Mouse (Mus musculus) effector memory CD4-positive, alpha-beta T cell, adult 5 months (primary cell): ENCODE data around the gene Mgat2. TPM values are rescaled to one million over a fixed set of nuclear protein-coding genes. Genes with fewer than 3 reads are reported as not detected.

ENCODE experiments used
- polyA plus RNA-seq: library from polyadenylated mRNA; unstranded; fragments of 100-300 nt; shearing (Covaris generic); gene quantifications from one replicate; pipeline ENCODE4 v1.2.1, GENCODE M21; 2017

Gene Mgat2
- 45.8 TPM for polyA plus RNA-seq

DNA sequence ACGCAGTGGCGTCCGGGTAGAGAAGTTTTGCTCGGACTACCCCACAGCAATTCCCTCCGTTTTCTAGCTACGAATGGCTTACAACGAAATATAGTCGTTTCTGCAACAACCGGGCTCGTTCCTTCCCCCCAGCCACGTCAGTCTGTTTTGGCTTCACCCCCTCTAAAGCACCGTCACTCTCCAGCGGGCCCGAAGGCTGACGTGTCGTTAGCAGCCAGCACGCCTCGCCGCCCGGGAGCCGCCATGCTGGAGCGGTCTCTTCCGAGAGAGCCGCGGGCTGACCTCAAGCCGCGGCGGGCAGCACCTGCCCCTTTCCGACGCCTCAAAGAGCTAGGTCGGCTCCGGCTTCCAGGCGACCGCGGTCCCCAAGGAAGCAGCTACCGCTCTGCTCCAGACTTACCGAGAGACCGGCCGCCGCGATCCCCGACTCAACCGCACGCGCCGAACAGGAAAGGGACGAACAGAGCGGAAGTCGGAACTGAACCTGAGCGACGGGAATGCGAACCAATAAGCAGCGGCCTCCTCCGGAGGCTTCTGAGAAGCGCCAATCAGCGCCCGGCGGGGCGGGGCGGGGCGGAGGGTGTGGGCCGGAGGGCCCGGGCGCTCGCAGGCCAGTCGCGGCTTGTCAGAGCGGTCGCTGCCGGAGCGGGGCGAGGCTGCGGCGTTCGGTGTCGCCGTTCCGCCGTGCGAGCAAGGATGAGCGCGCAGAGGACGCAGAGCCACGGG lies at the start of gene Mgat2, which contains the start of gene Rpl36al:
Mgat2 (plus strand) TSS at position 575 of the 726 bp plus-strand sequence.
Rpl36al (minus strand) TSS at position 501 of the 726 bp plus-strand sequence.

DNA sequence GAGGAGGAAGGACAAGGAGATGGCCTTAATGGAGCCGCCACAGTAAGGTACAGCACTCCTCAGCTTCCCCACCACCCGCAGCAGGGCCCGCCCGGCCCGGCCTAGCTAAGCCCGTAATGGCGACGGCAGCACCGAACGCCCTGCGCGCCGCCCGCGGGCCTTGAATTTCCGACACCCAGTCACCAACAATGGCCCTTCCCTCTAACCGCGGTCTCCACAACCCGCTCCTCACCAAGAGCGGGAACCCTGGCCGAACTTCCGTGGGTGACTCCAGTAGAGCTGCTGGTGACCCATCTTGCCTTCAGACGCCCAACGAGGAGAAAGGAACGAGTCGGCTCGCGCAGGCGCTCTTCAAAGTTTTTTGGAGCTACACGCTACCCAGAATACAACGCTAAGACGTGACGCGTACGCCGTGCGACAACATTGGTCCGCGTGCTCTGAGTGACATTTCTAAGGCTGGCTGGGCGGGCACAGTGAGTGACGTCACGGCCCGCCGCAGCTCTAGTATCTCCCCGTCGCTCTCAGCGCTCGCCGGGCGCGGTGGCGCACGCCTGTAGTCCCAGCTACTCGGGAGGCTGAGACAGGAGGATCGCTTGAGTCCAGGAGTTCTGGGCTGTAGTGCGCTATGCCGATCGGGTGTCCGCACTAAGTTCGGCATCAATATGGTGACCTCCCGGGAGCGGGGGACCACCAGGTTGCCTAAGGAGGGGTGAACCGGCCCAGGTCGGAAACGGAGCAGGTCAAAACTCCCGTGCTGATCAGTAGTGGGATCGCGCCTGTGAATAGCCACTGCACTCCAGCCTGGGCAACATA lies 25.0 kb upstream of the Mgat2 start, which contains the start of gene Rps29:
Rps29 (minus strand) TSS at position 422 of the 813 bp plus-strand sequence.

DNA sequence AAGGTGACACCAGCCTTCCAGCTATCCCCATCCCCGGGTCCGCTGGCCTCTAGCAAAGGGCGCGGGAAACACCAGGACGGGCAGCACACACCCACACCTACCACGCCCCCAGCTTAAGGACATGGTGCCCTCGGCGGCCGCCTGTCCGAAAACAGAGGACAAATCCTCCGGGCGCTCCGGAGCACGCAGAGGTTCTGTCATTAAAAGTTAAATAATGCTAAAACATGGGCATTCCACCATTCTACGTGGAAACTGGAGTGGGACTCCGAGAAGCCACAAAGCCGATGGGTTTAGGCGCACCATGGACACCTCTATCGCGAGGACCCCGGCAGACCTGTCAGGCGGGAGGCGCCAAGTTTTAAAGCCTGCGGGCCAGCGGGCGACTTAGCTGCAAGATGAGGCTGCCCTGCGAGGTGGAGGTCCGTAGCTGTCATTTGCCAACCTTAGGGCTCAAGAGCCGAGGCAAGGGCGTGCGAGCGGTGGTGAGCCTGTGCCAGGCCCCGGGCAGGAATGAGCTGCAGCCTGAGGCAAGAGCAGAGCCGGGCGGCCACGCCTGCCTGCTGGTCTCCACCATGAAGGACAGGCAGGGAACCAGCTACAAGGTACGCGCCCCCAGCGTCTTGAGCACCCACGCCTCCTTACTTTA lies 15.4 kb upstream of the Mgat2 start, which contains the start of gene Lrr1:
Lrr1 (plus strand) TSS at position 354 of the 646 bp plus-strand sequence.

DNA sequence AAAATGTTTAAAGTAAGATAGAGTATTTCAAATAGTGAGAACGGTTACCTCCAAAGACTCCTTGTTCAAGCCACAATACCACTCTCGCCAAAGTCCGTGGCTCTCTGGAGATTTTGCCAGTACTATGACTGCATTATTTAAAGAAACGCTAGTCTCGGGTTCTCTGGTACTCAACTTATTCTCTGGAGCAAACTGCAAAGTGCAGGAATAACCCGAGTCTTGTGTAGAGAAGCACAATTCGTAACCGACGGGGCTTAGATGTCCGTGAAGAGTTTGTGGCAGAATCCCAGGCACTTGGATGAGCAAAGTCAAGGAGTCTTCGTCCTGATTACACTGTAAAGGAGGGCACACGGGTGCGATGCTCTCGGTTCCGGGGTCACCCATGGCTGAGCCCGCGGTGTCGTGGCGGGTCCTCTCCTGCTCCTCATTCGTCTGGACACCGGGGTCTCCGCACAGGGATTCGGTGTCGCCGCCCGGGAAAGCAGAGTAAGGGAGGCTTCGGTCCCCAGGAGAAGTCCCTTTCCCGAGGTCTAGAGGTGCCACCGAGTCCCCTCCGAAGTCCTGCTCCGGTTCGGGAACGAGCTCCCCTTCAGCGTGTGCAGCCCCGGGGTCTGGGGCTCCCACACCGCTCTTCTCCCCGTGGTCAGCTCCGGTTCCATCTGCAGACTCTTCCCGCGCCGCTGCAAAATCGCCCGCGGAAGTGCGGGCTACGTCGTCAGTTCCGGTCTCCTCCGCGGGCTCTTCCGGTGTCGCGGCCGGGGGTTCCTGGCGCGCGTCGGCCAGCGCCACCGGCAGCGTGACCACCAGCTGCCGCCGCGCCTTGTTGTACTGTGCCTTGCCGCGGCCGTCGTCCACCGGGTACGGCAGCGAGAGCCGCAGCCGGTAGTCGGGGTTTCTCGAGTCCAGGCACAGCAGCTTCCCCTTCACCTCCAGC lies 12.8 kb downstream of the Mgat2 start, which contains the start of gene Gm49383:
Gm49383 (minus strand) TSS at position 661 of the 934 bp plus-strand sequence.

DNA sequence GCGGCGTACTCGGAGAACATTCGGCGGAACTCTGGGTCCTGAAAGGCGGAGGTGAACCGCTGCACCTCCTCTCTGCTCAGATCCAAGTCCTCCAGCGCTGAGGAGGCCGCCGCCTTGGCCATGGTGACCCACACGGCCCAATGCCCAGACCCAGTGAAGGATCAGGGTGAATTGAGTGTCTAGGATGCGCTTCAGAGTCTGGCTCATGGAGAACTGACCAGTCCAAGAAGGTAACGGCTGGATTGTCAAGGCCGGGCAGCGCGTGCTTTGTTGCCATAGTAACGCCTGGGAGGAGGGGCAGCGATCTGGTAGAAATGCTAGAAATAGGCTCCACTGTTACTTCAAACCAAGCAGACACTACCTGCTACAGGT lies 14.2 kb downstream of the Mgat2 start, which contains the start of gene Dnaaf2:
Dnaaf2 (minus strand) TSS at position 266 of the 372 bp plus-strand sequence.

DNA sequence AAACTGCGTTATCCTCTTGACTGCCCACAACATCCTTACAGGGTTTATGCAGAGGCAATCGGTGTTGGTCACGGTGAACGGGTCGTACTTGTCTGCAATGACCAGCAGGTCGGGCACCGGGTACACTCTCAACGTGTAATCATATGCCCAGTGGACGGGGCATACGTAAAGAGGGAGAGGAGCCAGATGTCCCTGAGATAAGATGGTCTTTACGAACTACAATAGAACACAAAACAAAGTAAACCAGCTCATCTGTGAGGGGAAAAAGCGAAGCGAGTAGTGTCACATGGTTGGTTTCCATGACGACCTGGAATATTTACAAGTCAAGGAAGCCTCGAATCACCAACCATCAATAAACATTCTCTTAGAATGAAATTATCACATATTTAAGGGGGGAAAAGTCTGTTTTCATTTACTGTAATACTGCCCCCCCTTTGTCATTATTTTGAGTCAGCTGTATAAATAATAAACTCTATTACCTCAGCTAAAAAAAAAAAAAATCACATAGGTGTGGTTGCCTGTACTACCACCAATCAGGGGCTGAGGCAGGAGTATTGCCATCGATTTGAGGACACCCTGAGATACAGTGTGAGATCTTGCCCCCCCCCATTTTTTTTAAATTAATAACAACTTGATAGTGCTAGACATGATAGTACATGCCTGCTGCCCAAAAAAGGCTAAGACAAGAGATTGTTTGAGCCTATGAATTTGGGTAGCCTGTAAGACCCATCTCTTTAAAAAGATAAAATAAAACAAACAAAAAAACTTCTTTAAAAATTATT lies 20.3 kb downstream of the Mgat2 start, which contains the start of gene Gm49384:
Gm49384 (minus strand) TSS at position 216 of the 782 bp plus-strand sequence.

DNA sequence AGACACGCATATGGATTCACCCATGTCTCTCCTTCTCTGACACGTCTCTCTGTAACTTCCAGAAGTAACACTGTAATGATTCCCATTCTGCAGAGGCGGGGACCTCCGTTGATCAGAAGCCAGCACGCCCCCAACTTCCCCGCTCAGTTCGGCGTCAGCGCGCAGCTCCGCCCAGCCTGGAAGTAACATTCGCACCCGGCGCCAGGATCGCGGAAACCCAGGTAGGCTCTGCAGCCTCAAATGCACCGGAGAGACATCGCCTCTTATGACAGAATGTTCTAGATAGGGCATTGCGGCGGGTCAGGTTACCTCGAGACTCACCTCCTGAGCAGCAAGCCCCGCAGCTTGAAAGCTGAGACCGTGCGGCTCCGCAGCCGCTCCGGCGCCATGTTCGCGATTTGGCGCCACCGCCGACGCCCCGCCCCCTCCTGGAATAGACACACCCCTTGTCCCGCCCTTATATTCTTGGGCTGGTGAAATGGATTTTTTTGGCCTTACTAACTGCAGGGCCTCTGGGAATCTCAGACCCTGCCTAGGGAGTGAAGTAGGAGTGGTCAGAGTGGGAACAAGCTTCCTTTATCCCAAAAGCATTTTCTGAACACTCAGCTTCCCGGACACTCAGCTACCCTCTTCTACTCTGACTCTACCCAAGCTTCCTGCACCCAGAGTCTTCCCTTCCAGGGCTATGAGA lies 44.0 kb downstream of the Mgat2 start, which contains the start of gene Pole2:
Pole2 (minus strand) TSS at position 420 of the 691 bp plus-strand sequence.

Other genes with a start within 250 kb of the Mgat2 start
- 2,126 TPM for gene Rps29, start 25.0 kb upstream of the Mgat2 start, polyA plus RNA-seq
- 0.25 TPM for gene Lrr1, start 15.3 kb upstream of the Mgat2 start, polyA plus RNA-seq
- 313 TPM for gene Rpl36al, start 74 bp upstream of the Mgat2 start, polyA plus RNA-seq
- gene Gm49383, start 12.9 kb downstream of the Mgat2 start, polyA plus RNA-seq, result 5.0 TPM
- 3.9 TPM for gene Dnaaf2, start 14.3 kb downstream of the Mgat2 start, polyA plus RNA-seq
- gene Gm49384, start 20.1 kb downstream of the Mgat2 start, polyA plus RNA-seq, result 3.0 TPM
- 4.0 TPM for gene Pole2, start 44.0 kb downstream of the Mgat2 start, polyA plus RNA-seq
- gene Klhdc1, start 57.0 kb downstream of the Mgat2 start, polyA plus RNA-seq, result 17.8 TPM
- gene Klhdc2, start 112.5 kb downstream of the Mgat2 start, polyA plus RNA-seq, result 25.7 TPM
- gene Nemf, start 173.0 kb downstream of the Mgat2 start, polyA plus RNA-seq, result 141 TPM
- 365 TPM for gene Arf6, start 188.0 kb downstream of the Mgat2 start, polyA plus RNA-seq
- 5.3 TPM for gene Gm9887, start 188.3 kb downstream of the Mgat2 start, polyA plus RNA-seq